7 mouse cellular contexts compared by ENCODE assay signal in the genomic region with DNA sequence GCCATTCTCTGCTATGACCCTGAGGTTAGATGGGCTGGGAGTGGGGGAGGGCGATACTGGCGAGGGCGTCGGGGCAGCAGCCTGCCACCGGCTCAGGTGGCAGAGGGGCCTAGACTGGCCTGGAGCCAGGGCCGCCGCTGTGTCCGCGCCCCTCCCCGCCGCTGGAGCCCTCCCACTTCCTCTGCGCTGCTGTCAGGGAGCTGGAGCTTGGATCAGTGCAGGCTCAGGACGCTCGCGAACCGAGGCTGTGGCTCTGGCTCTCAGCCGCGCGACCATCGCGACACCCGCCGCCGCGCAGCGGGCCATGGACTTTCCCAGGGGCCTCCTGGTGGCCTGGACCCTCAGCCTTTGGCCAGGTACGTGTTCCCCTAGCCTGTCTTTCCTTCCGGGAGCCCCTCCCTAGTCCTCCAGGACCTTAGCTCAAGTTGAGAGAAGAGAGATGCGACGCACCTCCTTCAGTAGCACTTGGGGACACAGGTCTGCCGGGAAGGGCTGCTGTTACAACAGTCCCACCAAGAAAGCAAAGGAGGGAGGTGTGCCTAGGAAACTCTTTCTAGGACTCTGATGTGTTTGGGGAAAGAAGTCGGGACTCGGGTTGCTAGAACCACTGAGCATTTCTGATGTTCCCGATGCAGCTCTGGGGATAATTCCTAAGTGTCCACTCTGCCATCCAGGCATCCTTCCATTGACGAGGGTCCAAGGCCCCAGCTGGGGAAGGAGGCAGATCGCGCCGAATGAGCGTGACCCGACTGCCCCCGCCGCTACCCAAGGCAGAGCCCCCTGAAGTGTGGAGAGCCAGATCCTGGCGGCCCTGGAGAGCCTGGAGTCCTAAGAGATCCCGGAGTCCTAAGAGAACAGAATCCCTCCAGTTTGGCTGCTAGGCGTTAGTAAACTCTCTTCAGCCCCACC. TPM values are rescaled to one million over a fixed set of nuclear protein-coding genes. Genes with fewer than 3 reads are reported as not detected.
DNase-seq lines count a peak whose midpoint lies in the region; ATAC-seq and TF ChIP-seq lines count a peak whose summit lies in the region.

A gene (plus strand): TSS at position 186 of the 909 bp plus-strand sequence.

- H3K4me2 ChIP-seq in embryonic facial prominence, embryonic 14.5 days (ENCODE audit: low read depth, low read length), result peak within 1 kb of the TSS; percentile 90
- H3K4me2 ChIP-seq in liver, embryonic 11.5 days, result peak within 1 kb of the TSS; percentile 65

- DNase-seq in testis, postnatal 14 days (ENCODE audit: low spot score), result no peak
- DNase-seq in embryonic facial prominence, embryonic 14.5 days (ENCODE audit: low spot score), result peak; percentile 68
- peak; percentile 35 for DNase-seq in heart, postnatal 14 days
- DNase-seq in liver, embryonic 11.5 days (ENCODE audit: low spot score), result peak; percentile 43
- DNase-seq in retina, postnatal 1 day, result peak; percentile 74
- DNase-seq in natural killer cell, adult 2 months (ENCODE audit: low spot score in 2 of 2), result no peak

- H3K27ac ChIP-seq in testis, adult 2 months (ENCODE audit: control insufficient read depth, insufficient read depth, low read depth, low read length), result no peak within 1 kb of the TSS
- peak within 1 kb of the TSS; percentile 35 for H3K27ac ChIP-seq in embryonic facial prominence, embryonic 14.5 days (replicated peaks; ENCODE audit: low read depth, low read length)
- no peak within 1 kb of the TSS for H3K27ac ChIP-seq in liver, embryonic 11.5 days (ENCODE audit: low read depth, low read length)

- WGBS in embryonic facial prominence, embryonic 14.5 days, result under 1% methylated on average over 23 of the region's 45 CpGs
- 2% methylated on average over 45 of the region's 45 CpGs for WGBS in liver, embryonic 11.5 days

- H3K27me3 ChIP-seq in testis, adult 2 months (ENCODE audit: control insufficient read depth, insufficient read depth, low read length), result no peaks in the 10 kb centered on the region
- peaks cover 23% of the 10 kb centered on the region for H3K27me3 ChIP-seq in embryonic facial prominence, embryonic 14.5 days (replicated peaks; ENCODE audit: control insufficient read depth, insufficient read depth, low read length)
- H3K27me3 ChIP-seq in liver, embryonic 11.5 days (replicated peaks; ENCODE audit: control insufficient read depth, insufficient read depth, low read length), result peaks cover 44% of the 10 kb centered on the region

- no peaks in the 10 kb centered on the region for H3K9me3 ChIP-seq in embryonic facial prominence, embryonic 14.5 days (ENCODE audit: control insufficient read depth, low read length)
- H3K9me3 ChIP-seq in liver, embryonic 11.5 days (ENCODE audit: control insufficient read depth, low read length), result no peaks in the 10 kb centered on the region

- ATAC-seq in embryonic facial prominence, embryonic 14.5 days (ENCODE audit: low read depth), result peak; percentile 80; the same call in 1 of the 2 replicates
- ATAC-seq in liver, embryonic 11.5 days (replicated peaks; ENCODE audit: low FRiP score), result no peak

- peaks cover 14% of the 10 kb centered on the region for H3K4me1 ChIP-seq in testis, adult 2 months (ENCODE audit: control insufficient read depth, insufficient read depth, low read length)
- H3K4me1 ChIP-seq in embryonic facial prominence, embryonic 14.5 days (ENCODE audit: control insufficient read depth, insufficient read depth, low read length), result peaks cover 4% of the 10 kb centered on the region
- no peaks in the 10 kb centered on the region for H3K4me1 ChIP-seq in liver, embryonic 11.5 days (replicated peaks; ENCODE audit: control insufficient read depth, insufficient read depth, low read length)

- no peak for TF ChIP-seq CTCF in testis, adult 2 months (IDR thresholded peaks at IDR 0.05; ENCODE audit: control insufficient read depth, insufficient read depth, insufficient replicate concordance, low read depth, low read length)

- no peak for TF ChIP-seq POLR2A in testis, adult 2 months (IDR thresholded peaks at IDR 0.05; ENCODE audit: control insufficient read depth, low read depth, low read length)

- H3K36me3 ChIP-seq in testis, adult 2 months (ENCODE audit: control insufficient read depth, insufficient read depth, low read length), result no peaks in the 10 kb centered on the region
- H3K36me3 ChIP-seq in embryonic facial prominence, embryonic 14.5 days (ENCODE audit: control insufficient read depth, insufficient read depth, low read length), result no peaks in the 10 kb centered on the region
- no peaks in the 10 kb centered on the region for H3K36me3 ChIP-seq in liver, embryonic 11.5 days (ENCODE audit: control insufficient read depth, insufficient read depth, low read length)

- H3K9ac ChIP-seq in embryonic facial prominence, embryonic 14.5 days (ENCODE audit: low read depth, low read length), result peak within 1 kb of the TSS; percentile 71
- no peak within 1 kb of the TSS for H3K9ac ChIP-seq in liver, embryonic 11.5 days (ENCODE audit: low read depth, low read length)

- intact Hi-C loops in heart, postnatal 14 days (cut with DNase I), result no loop called here

- H3K4me3 ChIP-seq in testis, adult 2 months (ENCODE audit: control insufficient read depth, low read depth, low read length), result peak within 1 kb of the TSS; percentile 14
- peak within 1 kb of the TSS; percentile 56 for H3K4me3 ChIP-seq in embryonic facial prominence, embryonic 14.5 days (ENCODE audit: low read depth, low read length)
- H3K4me3 ChIP-seq in liver, embryonic 11.5 days (ENCODE audit: low read depth, low read length), result peak within 1 kb of the TSS; percentile 35

RNA-seq across cellular contexts. Expression of the gene that starts here (rescaled TPM):
- polyA plus RNA-seq in testis, adult 2 months (2012; rRNA removed), result 3.8 and 4.5 TPM in 2 replicates
- polyA plus RNA-seq in embryonic facial prominence, embryonic 14.5 days (2014; fragmentation: Nextera tagmentation; extraction: Ambion mirVana), result 8.1 and 10.2 TPM in 2 replicates
- total RNA-seq in heart, postnatal 14 days (2021), result 1 to 10 TPM; 1.6 to 2.1 TPM
- 0.19 and 0.26 TPM in 2 replicates for polyA plus RNA-seq in liver, embryonic 11.5 days (2014; fragmentation: Nextera tagmentation; extraction: Ambion mirVana)

Comparison
In these comparisons a context has a peak if more than half of its experiments do, and no peak if none do; other contexts are left out.
1. Peak in DNase-seq, H3K4me3 ChIP-seq and H3K4me2 ChIP-seq in liver, embryonic 11.5 days; RNA of the gene not detected or under 1 TPM.
2. DNase-seq: peak in embryonic facial prominence, embryonic 14.5 days (single experiment), heart, postnatal 14 days (2 of 2) and retina, postnatal 1 day (single experiment); none in testis, postnatal 14 days (single experiment) and natural killer cell, adult 2 months (0 of 2).
3. Peak in every context shown above with its lines, with median percentiles within 50 percentile points of each other: H3K4me3 ChIP-seq.